Mouse (Mus musculus): Measurements from ENCODE around the gene Rangrf. TPM values are rescaled to one million over a fixed set of nuclear protein-coding genes. Genes with fewer than 3 reads are reported as not detected.
"Not testable (repeated sequence)": the region's sequence is repeated elsewhere in the genome, so short reads cannot be mapped to it uniquely, and the experiment has no call there.

Rangrf gene
- polyA plus RNA-seq, 2 experiments from 2014 or later = 42.2 to 48.3 TPM

DNA sequence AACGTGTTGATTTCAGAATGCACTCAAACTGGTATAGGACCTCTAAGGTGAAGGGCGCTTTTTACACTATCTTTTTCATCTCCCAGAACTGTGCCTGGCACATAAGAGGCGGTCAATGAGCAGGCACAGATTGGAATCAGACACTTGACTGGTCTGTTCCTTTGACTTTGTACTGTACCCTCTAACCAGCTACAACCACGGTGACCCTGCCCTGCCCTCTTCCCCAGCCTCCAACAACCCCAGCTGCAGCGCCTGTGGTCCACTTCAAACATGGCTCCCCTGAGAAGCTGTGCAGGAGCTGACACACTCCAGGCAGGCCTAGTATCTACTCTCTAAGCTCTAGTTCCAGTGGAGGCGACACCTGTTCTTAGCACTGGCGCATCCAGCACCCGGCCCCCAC lies 32.3 kb downstream of the Rangrf start:
- ATAC-seq = no peak

- no peak for ATAC-seq
These were observed 34.5 kb downstream of the Rangrf start for GRCm38 (mm10) chr11:68940516-68940915.

DNA sequence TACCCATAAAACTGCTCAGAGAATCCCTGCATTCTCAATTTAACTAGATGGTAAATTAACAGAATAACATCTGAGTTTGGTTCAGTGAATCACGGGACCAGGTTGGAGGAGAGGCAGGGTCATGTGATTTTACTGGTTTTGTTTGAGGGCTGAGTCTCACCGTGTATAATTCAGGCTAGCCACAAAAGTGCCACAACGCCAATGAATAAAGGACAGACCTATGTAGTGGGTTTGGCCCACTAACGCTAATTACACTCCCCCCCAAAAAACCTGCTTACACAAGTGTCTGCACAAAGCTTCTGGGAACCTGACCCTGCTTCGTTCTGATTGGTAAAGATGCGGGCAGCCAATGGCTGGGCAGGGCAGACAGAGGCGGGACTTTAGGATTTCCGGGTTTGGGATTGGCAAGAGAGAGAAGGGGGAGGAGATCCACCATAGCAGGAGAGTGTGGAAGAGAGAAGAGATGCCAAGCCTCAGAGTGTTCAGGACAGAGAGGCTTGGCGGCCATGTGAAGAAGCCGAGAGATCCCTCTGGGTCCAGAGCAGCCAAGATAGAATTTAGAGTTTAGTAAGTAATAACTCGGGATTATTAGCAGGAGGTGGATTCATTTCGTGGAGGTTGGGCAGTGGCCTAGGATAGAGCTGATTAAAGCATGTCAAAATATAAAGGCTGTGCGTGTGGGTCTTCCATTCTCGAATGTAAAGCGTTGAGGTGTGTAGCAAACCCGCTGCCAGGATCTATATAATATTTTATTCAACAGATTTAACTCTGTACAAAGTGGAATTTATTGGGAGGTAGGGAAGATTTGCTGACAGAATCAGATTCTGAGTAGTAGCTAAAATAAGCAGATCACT lies 35.3 kb downstream of the Rangrf start:
- ATAC-seq = peak; percentile 100

DNA sequence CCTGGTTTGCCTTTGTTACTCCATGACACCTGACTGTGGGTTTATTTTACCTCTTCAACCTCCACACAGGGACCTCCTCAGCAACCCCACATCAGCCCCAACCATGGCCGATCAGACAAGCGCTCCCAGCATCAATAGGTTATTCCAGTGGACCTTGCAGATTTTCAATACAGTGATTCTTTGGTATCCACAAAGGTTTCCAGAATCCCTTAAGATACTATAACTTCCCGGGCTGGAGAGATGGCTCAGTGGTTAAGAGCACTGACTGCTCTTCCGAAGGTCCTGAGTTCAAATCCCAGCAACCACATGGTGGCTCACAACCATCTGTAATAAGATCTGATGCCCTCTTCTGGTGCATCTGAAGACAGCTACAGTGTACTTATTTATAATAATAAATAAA lies 38.0 kb downstream of the Rangrf start:
- ATAC-seq = not testable (repeated sequence)

GRCm38 (mm10) chr11:68933885-68934507 lies 41.0 kb downstream of the Rangrf start:
- ATAC-seq = no peak

- no peak for ATAC-seq
These were observed 45.0 kb downstream of the Rangrf start for GRCm38 (mm10) chr11:68929947-68930346.

DNA sequence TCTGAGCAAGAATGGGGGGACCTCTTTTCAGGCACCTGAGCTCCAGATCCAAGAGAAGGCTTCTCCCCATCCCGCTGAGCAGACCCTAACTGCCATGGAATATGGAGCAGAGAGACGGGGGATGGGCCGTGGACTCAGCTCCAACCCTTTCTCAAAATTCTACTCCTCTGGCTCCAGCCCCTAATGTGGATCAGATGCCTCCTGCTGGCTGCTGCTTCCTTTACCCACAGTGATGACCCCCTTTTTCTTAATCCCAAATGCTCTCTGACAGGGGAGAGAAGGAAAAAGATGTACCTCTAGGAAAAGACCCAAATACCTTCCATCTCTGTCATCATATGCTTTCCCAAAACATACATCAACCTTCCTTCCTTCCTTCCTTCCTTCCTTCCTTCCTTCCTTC lies 48.0 kb downstream of the Rangrf start, which contains the start of gene Odf4:
TSS of gene Odf4 (minus strand) at position 101 of the 400 bp plus-strand sequence.
- no peak for ATAC-seq

GRCm38 (mm10) chr11:68924749-68925148 lies 50.2 kb downstream of the Rangrf start:
- no peak for ATAC-seq

GRCm38 (mm10) chr11:68923191-68923590 lies 51.8 kb downstream of the Rangrf start:
- no peak for ATAC-seq

Other genes starting within 250 kb of the Rangrf start
- 10 to 100 TPM; 31.4 to 37.2 TPM for gene Ndel1, start 103.3 kb downstream of the Rangrf start, polyA plus RNA-seq (2017; shearing (Covaris generic))
- gene Rnf222, start 86.6 kb downstream of the Rangrf start, polyA plus RNA-seq (2017; shearing (Covaris generic)) = not detected
- gene Rpl26, start 73.6 kb downstream of the Rangrf start, polyA plus RNA-seq (2017; shearing (Covaris generic)) = 1,000 to 10,000 TPM; 2,145 to 2,203 TPM
- not detected for gene Odf4, start 48.1 kb downstream of the Rangrf start, polyA plus RNA-seq (2017; shearing (Covaris generic))
- under 1 TPM; 0.10 to 0.28 TPM for gene Arhgef15, start 17.7 kb downstream of the Rangrf start, polyA plus RNA-seq (2017; shearing (Covaris generic))
- 1 to 10 TPM; 7.2 to 7.6 TPM for gene Slc25a35, start 7.1 kb downstream of the Rangrf start, polyA plus RNA-seq (2017; shearing (Covaris generic))
- 10 to 100 TPM; 20.4 to 26.3 TPM for gene Pfas, start 33.3 kb upstream of the Rangrf start, polyA plus RNA-seq (2017; shearing (Covaris generic))
- 10 to 100 TPM in 1 of 2 experiments, 1 to 10 TPM in 1; 8.7 to 14.6 TPM for gene Ctc1, start 40.7 kb upstream of the Rangrf start, polyA plus RNA-seq (2017; shearing (Covaris generic))
- 10 to 100 TPM; 24.3 to 33.5 TPM for gene Aurkb, start 70.5 kb upstream of the Rangrf start, polyA plus RNA-seq (2017; shearing (Covaris generic))
- gene Borcs6, start 84.5 kb upstream of the Rangrf start, polyA plus RNA-seq (2017; shearing (Covaris generic)) = 1 to 10 TPM; 2.1 to 2.4 TPM
- gene Tmem107, start 95.6 kb upstream of the Rangrf start, polyA plus RNA-seq (2017; shearing (Covaris generic)) = 1 to 10 TPM; 4.4 to 7.1 TPM
- gene Vamp2, start 113.3 kb upstream of the Rangrf start, polyA plus RNA-seq (2017; shearing (Covaris generic)) = 10 to 100 TPM; 27.6 to 27.9 TPM
- gene Per1, start 120.0 kb upstream of the Rangrf start, polyA plus RNA-seq (2017; shearing (Covaris generic)) = 1 to 10 TPM; 4.5 to 6.7 TPM
- gene Hes7, start 145.2 kb upstream of the Rangrf start, polyA plus RNA-seq (2017; shearing (Covaris generic)) = not detected
- gene 9130213A22Rik, start 147.4 kb upstream of the Rangrf start, polyA plus RNA-seq (2017; shearing (Covaris generic)) = not detected
- gene Aloxe3, start 150.7 kb upstream of the Rangrf start, polyA plus RNA-seq (2017; shearing (Covaris generic)) = under 1 TPM in 1 of 2 experiments, not detected in 1; 0.09 TPM
- gene Alox12b, start 181.8 kb upstream of the Rangrf start, polyA plus RNA-seq (2017; shearing (Covaris generic)) = not detected
- 1 to 10 TPM; 2.2 to 5.0 TPM for gene Alox8, start 222.7 kb upstream of the Rangrf start, polyA plus RNA-seq (2017; shearing (Covaris generic))